Mouse (Mus musculus) fibroblast of lung, adult 2 months (primary cell): Measurements from ENCODE around the gene Kri1.
"Not testable (repeated sequence)": the region's sequence is repeated elsewhere in the genome, so short reads cannot be mapped to it uniquely, and the experiment has no call there.

ENCODE experiments used
- DNase-seq: peaks from one replicate; pipeline ENCODE4 v3.0.0-alpha.2; 2011; ENCODE audit warnings: low read depth

Gene Kri1

GRCm38 (mm10) chr9:21314367-21315140 lies 26.8 kb upstream of the Kri1 start:
- no peak for DNase-seq

- peak; percentile 65 for DNase-seq
Measured at GRCm38 (mm10) chr9:21313394-21313793, 25.6 kb upstream of the Kri1 start.

GRCm38 (mm10) chr9:21312134-21312533 lies 24.4 kb upstream of the Kri1 start, which contains the start of gene Ap1m2:
TSS of gene Ap1m2 (minus strand) at chr9:21312337.
- DNase-seq: no peak

- DNase-seq: no peak
Measured at GRCm38 (mm10) chr9:21311695-21312094, 23.9 kb upstream of the Kri1 start.

- no peak for DNase-seq
Measured at GRCm38 (mm10) chr9:21309150-21309741, 21.5 kb upstream of the Kri1 start.

- DNase-seq: no peak
Measured at GRCm38 (mm10) chr9:21305065-21305464, 17.3 kb upstream of the Kri1 start.

GRCm38 (mm10) chr9:21299014-21299413 lies 11.2 kb upstream of the Kri1 start:
- DNase-seq: no peak

- no peak for DNase-seq
Measured at GRCm38 (mm10) chr9:21292271-21292670, 4.5 kb upstream of the Kri1 start.

- DNase-seq: not testable (repeated sequence)
Measured at GRCm38 (mm10) chr9:21291868-21292267, 4.1 kb upstream of the Kri1 start.

- peak; percentile 100 for DNase-seq
Measured at GRCm38 (mm10) chr9:21291022-21291787, 3.4 kb upstream of the Kri1 start, which contains the start of gene Cdkn2d. TSS of gene Cdkn2d (minus strand) at chr9:21291407.

- no peak for DNase-seq
Measured at GRCm38 (mm10) chr9:21290589-21290988, 2.8 kb upstream of the Kri1 start.

GRCm38 (mm10) chr9:21289337-21289671 lies 1.5 kb upstream of the Kri1 start:
- DNase-seq: no peak

- no peak for DNase-seq
Measured at GRCm38 (mm10) chr9:21288404-21289336, 901 bp upstream of the Kri1 start.

GRCm38 (mm10) chr9:21286753-21287152 lies 1.0 kb downstream of the Kri1 start:
- no peak for DNase-seq

- no peak for DNase-seq
Measured at GRCm38 (mm10) chr9:21283994-21284393, 3.8 kb downstream of the Kri1 start.

- DNase-seq: no peak
Measured at GRCm38 (mm10) chr9:21283591-21283990, 4.2 kb downstream of the Kri1 start.

- no peak for DNase-seq
Measured at GRCm38 (mm10) chr9:21277776-21278175, 10.0 kb downstream of the Kri1 start.

GRCm38 (mm10) chr9:21276307-21276706 lies 11.5 kb downstream of the Kri1 start:
- no peak for DNase-seq

- no peak for DNase-seq
Measured at GRCm38 (mm10) chr9:21275727-21276126, 12.0 kb downstream of the Kri1 start.

- DNase-seq: no peak
Measured at GRCm38 (mm10) chr9:21275013-21275710, 12.6 kb downstream of the Kri1 start.

GRCm38 (mm10) chr9:21274336-21274735 lies 13.4 kb downstream of the Kri1 start:
- no peak for DNase-seq
